Mouse (Mus musculus) kidney, adult 2 months (tissue): ENCODE results near the gene Zxdc.

ENCODE experiments used
- CTCF ChIP-seq: fragments of 200-500 bp; conservative IDR thresholded peaks from 2 replicates; pipeline ENCODE4 v1.5.1; 2011; ENCODE audit warnings: low read depth, mild to moderate bottlenecking, control low read depth, low read length, moderate library complexity, mixed read lengths; ENCODE audit not compliant: insufficient read depth, insufficient read length
- POLR2A ChIP-seq: fragments of 200-500 bp; IDR thresholded peaks from one replicate; pipeline ENCODE4 v1.6.1; 2011; ENCODE audit warnings: low read depth, low read length, control low read depth

- TF ChIP-seq CTCF (no peak), POLR2A (no peak)
Observed at GRCm38 (mm10) chr6:90377708-90378107, 8.4 kb downstream of the Zxdc start.
